Mouse (Mus musculus): ENCODE results near the gene Lhx3.

Gene Lhx3

DNA sequence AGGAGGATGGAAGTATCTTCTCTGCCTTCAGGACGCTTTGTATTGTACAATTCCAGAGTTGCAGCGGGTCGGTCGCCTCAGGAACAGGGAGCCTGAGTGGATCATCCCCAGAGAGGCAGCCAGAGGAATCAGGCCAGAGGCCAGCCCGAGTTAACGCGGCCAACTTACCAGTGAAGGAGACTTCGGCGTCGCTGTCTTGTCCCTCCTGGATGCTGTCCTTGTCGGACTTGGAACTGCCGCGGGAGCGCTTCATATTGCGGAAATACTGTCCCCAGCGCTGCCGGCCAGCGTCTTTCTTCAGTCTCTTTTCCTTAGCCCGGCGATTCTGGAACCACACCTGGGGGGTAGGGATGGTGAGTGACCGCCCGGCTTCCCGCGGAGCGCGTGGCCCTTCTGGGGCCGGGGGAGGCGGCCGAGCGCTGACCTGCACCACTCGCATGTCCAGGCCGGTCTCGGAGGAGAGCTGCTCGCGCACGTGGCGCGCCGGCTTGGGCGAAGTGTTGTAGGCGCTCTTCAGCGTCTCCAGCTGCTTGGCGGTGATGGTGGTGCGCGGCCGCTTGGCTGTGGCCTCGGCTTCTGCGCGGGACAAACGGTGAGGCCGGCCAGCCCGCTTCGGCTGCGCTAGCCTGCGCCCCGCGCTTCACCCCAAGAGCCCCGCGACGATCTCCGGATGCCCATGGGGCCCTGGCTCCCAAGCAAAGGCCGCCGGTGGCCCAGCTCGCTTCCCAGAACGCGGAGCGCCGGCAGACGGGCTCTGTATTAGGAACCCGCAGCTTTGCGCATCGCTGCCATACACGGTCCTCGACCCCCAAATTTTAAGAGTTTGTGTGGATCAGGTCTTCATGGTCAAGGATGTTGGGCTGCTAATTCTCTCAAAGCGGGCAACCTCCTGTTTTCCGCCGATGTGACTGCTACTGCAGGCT is 5.9 kb downstream of the Lhx3 start:
- no peak for DNase-seq

GRCm38 (mm10) chr2:26198488-26198887 is 9.6 kb downstream of the Lhx3 start:
- no peak for DNase-seq

GRCm38 (mm10) chr2:26194552-26195339 is 13.3 kb downstream of the Lhx3 start:
- DNase-seq = no peak

GRCm38 (mm10) chr2:26188517-26188916 is 19.6 kb downstream of the Lhx3 start:
- no peak for DNase-seq

DNA sequence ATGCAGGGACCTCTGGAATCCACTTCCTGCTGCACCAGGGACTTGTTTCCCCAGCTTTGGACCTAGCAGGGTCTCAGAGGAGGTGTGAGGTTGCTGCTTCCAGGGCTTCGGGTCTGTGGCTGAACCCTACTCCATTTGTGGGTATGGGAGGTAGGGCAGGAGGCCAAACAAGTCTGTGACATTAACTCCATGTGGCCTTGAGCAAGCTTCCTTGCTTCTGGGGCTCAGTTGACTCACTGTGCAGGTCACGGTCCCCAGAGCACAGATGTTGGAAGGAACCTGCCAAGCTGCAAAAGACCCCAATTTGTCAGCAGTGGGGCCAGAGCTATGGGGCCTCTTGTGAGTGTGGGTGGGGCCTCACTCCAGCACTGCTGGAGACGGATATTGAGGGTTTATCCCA is 23.7 kb downstream of the Lhx3 start:
- DNase-seq = no peak

DNA sequence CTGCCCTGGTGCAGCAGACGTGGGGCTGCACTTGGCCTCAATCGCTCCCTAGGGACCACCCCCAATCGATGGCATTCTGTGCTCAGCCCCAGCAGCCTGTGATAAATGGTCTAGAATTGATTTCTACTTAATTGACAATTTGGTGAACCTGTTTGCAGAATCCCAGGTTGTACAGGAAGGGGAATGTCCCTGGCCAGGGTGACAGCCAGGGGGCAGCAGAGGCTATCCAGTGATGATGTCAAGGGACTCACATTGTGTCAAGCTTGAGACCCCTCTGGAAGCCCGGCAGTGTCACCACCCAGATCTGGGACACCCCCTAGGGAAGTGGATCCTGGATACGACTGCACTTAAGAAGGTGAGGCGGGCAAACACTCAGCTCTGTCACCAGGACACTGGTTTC is 25.4 kb downstream of the Lhx3 start:
- peak; percentile 55 for DNase-seq

GRCm38 (mm10) chr2:26177189-26177588 is 30.9 kb downstream of the Lhx3 start:
- no peak for DNase-seq

DNA sequence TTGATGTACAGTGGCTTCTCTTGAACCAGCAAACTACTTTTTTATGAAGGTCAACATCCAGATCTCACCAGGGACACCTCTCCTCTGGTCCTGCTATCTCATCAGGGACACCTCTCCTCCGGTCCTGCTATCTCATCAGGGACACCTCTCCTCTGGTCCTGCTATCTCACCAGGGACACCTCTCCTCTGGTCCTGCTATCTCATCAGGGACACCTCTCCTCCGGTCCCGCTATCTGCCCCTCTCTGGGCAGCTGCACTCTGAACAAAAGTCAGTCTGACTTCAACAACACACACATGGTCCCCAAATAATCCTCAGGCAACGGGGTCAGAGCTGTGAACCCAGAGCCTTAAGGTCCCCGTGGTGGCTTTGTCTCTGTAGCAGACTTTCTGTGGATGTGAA is 31.4 kb downstream of the Lhx3 start:
- DNase-seq = no peak

DNA sequence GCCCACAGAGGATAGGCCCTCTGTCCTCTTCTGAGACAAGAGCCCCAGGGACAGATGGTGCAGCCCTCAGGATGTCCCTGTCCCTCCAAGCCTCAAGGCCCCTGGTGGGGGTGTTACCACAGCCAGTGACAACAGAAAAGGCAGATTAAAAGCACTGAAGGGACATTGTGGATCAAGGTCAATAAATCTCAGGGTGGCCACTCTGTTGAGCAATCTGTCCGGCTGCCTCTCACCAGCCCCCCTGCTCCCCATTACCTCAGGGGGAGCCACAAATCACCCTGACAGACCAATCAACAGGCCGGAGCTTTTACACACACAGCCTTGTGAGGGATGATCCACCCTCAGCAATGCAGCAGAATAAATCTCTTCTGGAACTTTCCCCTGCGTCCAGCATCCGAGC is 32.9 kb downstream of the Lhx3 start:
- peak; percentile 44 for DNase-seq

DNA sequence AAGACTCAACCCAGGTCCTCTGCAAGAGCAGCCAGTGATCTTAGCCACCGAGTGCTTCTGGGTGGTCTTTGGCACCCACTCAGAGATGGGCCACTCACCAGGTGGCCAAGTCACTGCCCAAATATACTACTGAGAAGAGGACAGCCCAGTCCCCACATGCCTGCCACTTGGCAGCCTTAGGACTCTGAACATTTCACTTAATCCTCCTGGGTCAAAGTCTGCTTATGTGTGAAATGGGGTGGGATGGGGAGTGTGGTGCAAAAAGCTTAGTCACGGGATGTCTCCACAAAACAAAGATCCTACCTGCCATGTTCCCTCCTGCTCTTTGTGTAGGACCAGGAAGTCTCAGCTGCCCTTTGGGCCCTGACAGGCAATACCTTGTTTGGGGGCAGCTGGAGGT is 35.9 kb downstream of the Lhx3 start:
- no peak for DNase-seq

DNA sequence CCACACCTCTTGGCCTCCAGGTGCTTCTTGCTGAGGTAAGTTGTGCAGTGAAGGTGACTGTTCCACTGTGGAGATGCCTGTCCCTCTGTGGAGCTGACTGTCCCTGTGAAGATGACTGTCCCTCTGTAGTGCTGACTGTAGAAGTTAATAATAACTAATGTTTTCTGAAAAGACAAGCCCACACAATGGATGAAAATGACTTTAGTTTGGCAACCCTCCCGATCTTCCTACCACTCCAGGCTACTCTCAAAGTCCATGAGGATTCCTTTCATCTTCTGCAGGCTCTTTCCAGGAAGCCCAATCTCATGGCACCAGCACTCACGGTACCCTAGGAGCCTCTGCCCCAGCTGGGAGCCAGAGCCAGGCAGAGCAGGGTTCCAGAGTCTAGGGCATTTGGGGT is 37.7 kb downstream of the Lhx3 start:
- no peak for DNase-seq

DNA sequence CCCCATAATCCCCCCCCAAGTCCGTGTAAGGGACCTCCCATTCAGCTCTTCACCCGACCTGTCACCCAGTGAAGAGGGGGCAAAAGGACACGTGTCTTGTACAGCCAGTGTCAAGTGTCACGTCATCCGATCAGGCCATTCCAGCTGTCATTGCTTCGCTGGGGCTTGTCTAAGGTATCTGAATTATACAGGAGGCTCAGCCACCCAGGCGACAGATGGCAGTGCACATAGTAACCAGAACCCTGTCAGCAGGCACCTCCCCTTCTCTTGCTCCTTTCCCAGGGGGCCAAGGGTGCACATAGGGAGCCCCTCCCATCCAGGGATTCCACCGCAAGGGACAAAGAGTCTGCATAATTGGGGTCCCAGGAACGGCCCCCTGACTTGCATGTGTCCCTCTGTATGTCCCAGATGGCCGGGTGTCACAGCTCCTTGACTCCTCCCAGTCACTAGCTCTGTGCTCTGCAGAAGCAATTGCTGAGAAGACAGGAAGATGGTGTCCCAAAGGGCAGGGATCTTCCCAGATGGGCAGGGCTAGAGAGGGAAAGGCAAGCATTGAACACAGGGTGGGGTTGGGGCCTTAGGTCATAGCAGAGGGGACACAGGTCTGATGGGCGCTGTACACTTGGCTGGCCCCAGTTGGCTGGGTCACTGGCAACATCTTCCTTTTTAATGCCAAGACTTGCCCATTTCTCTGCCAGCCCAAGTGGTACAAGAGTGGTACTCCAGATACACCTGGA is 39.1 kb downstream of the Lhx3 start:
- no peak for DNase-seq

DNA sequence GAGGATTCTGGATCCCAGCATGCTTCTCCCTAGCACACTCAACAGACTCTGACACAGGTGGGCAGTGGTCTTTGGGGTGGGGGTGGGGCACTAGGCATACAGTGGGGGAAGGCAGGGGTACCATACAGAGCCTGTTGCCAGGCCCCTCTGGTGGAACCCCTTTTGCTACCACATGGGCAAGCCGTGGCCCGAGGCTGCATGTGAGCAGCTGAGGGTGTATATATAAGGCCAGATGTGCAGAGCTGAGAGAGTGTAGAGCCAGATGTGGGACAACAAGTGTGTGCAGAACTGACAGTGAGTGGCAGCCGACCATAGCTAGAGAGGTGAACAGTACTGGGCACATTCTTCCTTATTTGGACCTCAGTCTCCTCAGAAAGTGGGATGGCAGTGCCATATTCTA is 41.2 kb downstream of the Lhx3 start:
- DNase-seq = no peak

DNA sequence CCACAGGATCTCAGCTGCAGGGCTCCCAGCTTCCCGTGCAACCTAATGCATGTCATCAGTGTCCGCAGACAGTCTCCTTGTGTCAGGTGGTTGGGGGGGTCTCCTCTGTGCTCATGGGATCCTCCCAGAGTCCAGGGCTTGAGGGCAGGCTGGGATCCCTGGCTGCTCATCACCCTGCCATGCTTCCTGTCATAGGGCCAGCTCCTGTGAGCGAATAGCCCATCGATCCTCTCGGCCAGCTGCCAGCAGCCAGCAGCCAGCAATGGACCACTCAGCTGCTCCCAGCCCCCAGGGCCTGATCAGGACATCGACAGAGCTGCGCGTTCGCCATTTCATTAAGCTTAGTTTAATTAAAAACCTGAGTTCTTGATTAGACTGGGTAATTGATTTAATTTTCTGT is 50.0 kb downstream of the Lhx3 start:
- DNase-seq = no peak

DNA sequence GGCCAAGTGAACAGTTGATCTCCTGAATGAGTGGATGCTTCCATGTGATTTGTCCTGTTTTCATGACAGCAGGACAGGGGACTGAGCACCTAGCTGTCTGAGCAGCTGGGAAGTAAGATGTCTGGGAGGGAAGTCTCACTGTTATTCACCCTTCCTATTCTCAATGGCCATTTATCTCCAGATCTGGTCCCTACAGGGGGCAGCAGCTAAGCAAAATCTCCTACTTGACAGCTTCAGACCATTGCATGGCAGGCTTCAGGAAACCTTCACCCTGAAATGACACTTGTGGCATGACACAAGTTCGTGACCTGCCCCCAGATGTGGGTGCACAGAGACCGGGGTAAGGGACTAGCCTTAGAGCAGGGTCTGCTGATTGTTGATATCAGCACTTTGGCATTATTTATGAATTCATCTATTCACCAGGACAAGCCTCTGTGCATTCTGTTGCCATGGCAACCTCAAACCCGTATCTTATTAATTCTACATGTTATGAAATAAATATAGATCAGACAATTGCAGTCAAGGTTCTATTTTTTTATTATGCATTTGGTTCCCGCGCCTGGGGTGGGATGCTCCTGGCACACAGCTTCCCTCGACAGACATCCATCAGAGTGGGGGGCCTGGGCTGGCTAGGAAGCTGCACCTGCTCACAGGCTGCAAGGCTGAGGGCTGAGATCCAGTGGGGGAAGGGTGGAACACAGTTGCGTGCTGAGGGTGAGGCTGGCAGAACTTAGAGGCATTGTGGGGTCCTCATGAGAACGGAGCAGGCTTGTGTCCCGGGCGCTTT is 51.7 kb downstream of the Lhx3 start:
- DNase-seq = no peak

GRCm38 (mm10) chr2:26155737-26156136 is 52.4 kb downstream of the Lhx3 start:
- no peak for DNase-seq

DNA sequence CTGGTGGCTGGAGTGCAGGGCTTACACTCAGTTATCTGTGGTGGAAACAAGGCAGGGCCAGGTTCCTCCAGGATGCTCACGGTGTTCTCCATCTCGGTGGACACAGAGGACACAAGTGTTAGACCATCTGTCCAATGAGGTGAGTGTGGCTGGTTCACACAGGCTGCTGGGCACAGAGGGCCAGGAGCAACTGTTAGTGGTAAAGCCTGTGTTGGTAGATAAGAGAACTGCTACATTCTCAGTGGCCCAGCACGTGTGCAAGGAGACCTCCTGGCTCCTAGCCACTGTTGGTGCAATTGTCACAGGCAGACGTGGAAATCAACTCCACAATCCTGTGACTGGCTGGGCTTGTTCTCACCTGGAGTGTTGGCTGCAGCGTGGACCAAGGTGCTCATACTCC is 53.5 kb downstream of the Lhx3 start:
- DNase-seq = no peak

GRCm38 (mm10) chr2:26153909-26154340 is 54.2 kb downstream of the Lhx3 start:
- peak; percentile 72 for DNase-seq

- DNase-seq = peak; percentile 52
Observed at GRCm38 (mm10) chr2:26153295-26153694, 54.8 kb downstream of the Lhx3 start.
